Mouse (Mus musculus) kidney, embryonic 14.5 days (tissue): Measurements from ENCODE around the gene Slc31a2. TPM values are rescaled to one million over a fixed set of nuclear protein-coding genes. Genes with fewer than 3 reads are reported as not detected.

Experiments used
- ATAC-seq: fragments of 200-750 bp; cut with Nextera tagmentation; 2 replicates; pipeline ENCODE4 v1.8.0; 2017; ENCODE audit warnings: moderate number of reproducible peaks, mild to moderate bottlenecking, moderate TSS enrichment, moderate library complexity; ENCODE audit not compliant: low FRiP score, low TSS enrichment
- H3K27ac ChIP-seq: fragments of 300-500 bp; sonication (generic); 2 replicates; pipeline ENCODE4 v1.5.1; 2014; ENCODE audit warnings: low read depth, mild to moderate bottlenecking, low read length, moderate library complexity, mixed read lengths
- H3K27me3 ChIP-seq: fragments of 300-500 bp; sonication (generic); 2 replicates; pipeline ENCODE4 v1.6.1; 2014; ENCODE audit warnings: mild to moderate bottlenecking, low read length; ENCODE audit not compliant: control insufficient read depth, insufficient read depth
- H3K36me3 ChIP-seq: fragments of 300-500 bp; sonication (generic); 2 replicates; pipeline ENCODE4 v1.6.1; 2014; ENCODE audit warnings: low read length, mixed read lengths; ENCODE audit not compliant: control insufficient read depth, insufficient read depth
- H3K4me1 ChIP-seq: fragments of 300-500 bp; sonication (generic); 2 replicates; pipeline ENCODE4 v1.6.1; 2014; ENCODE audit warnings: low read length, mixed read lengths; ENCODE audit not compliant: control insufficient read depth, insufficient read depth
- H3K4me2 ChIP-seq: fragments of 300-500 bp; sonication (generic); replicated peaks from 2 replicates; pipeline ENCODE4 v1.6.1; 2014; ENCODE audit warnings: low read depth, mild to moderate bottlenecking, low read length
- H3K4me3 ChIP-seq: fragments of 300-500 bp; sonication (generic); 2 replicates; pipeline ENCODE4 v1.5.1; 2014; ENCODE audit warnings: mild to moderate bottlenecking, low read length
- H3K9ac ChIP-seq: fragments of 300-500 bp; sonication (generic); 2 replicates; pipeline ENCODE4 v1.6.1; 2014; ENCODE audit warnings: low read depth, mild to moderate bottlenecking, low read length, moderate library complexity
- H3K9me3 ChIP-seq: fragments of 300-500 bp; sonication (generic); 2 replicates; pipeline ENCODE4 v1.6.1; 2016; ENCODE audit warnings: low read length; ENCODE audit not compliant: control insufficient read depth
- WGBS: fragments of 180-500 bp; shearing (Covaris S2); extraction: QIAGEN DNeasy Blood & Tissue Kit; methylation state at CpG from one replicate; pipeline ENCODE4 v1.1.7; 2014; 5-methylcytosine and 5-hydroxymethylcytosine counted together
- polyA plus RNA-seq: library from polyadenylated mRNA; unstranded; fragments of >200 nt; fragmentation: Nextera tagmentation; extraction: Ambion mirVana; gene quantifications from 2 replicates; pipeline ENCODE4 v1.2.1, GENCODE M21; 2014

The Slc31a2 gene
- polyA plus RNA-seq, 1 experiment from 2014 or later: 19.9 TPM

- Histone ChIP-seq H3K36me3 (no peaks in the 10 kb centered on the region; the same call in 1 of the 2 replicates), H3K4me1 (peaks cover 6% of the 10 kb centered on the region; the same call in 1 of the 2 replicates), H3K4me2 (peak overlapping the region; percentile 82), H3K27me3 (no peaks in the 10 kb centered on the region), H3K27ac (peak overlapping the region; percentile 20; the same call in 1 of the 2 replicates), H3K9ac (peak overlapping the region; percentile 40; the same call in 1 of the 2 replicates), H3K4me3 (peak overlapping the region; percentile 48), H3K9me3 (no peaks in the 10 kb centered on the region)
- ATAC-seq: peak; percentile 13; the same call in 1 of the 2 replicates
- 4% methylated on average over 12 of the region's 12 CpGs for WGBS
Measured at GRCm38 (mm10) chr4:62286992-62287900, 24.9 kb downstream of the Slc31a2 start.

GRCm38 (mm10) chr4:62289226-62289625, 26.9 kb downstream of the Slc31a2 start:
- 89% methylated on average over 7 of the region's 7 CpGs for WGBS
- peaks cover 23% of the 10 kb centered on the region for H3K4me1 ChIP-seq
- no peak overlapping the region for H3K27ac ChIP-seq
- no peaks in the 10 kb centered on the region; the same call in 1 of the 2 replicates for H3K36me3 ChIP-seq
- no peaks in the 10 kb centered on the region for H3K27me3 ChIP-seq
- no peak overlapping the region for H3K9ac ChIP-seq
- ATAC-seq: no peak
- no peaks in the 10 kb centered on the region for H3K9me3 ChIP-seq
- H3K4me3 ChIP-seq: no peak overlapping the region
- H3K4me2 ChIP-seq: no peak overlapping the region

- Histone ChIP-seq H3K4me3 (no peak overlapping the region), H3K9ac (no peak overlapping the region), H3K27ac (no peak overlapping the region), H3K27me3 (no peaks in the 10 kb centered on the region), H3K4me1 (peaks cover 23% of the 10 kb centered on the region), H3K9me3 (no peaks in the 10 kb centered on the region), H3K4me2 (no peak overlapping the region), H3K36me3 (peaks cover 2% of the 10 kb centered on the region; the same call in 1 of the 2 replicates)
- ATAC-seq: no peak
- 91% methylated on average over 9 of the region's 9 CpGs for WGBS
Measured at GRCm38 (mm10) chr4:62290816-62291505, 28.6 kb downstream of the Slc31a2 start.

- Histone ChIP-seq H3K4me1 (peaks cover 19% of the 10 kb centered on the region), H3K9ac (no peak overlapping the region), H3K4me3 (no peak overlapping the region), H3K36me3 (peaks cover 3% of the 10 kb centered on the region; the same call in 1 of the 2 replicates), H3K4me2 (no peak overlapping the region), H3K27me3 (no peaks in the 10 kb centered on the region), H3K27ac (no peak overlapping the region), H3K9me3 (no peaks in the 10 kb centered on the region)
- 33% methylated on average over 8 of the region's 8 CpGs for whole genome bisulfite sequencing
- peak; percentile 23; the same call in 1 of the 2 replicates for ATAC-seq
Measured at GRCm38 (mm10) chr4:62292461-62293180, 30.3 kb downstream of the Slc31a2 start.

GRCm38 (mm10) chr4:62293219-62293861, 31.0 kb downstream of the Slc31a2 start:
- H3K9me3 ChIP-seq: no peaks in the 10 kb centered on the region
- no peak overlapping the region for H3K9ac ChIP-seq
- 37% methylated on average over 10 of the region's 10 CpGs for WGBS
- ATAC-seq: 0 out of 2 replicates have a peak, but pooled peaks have one; percentile 18
- no peak overlapping the region for H3K4me2 ChIP-seq
- H3K36me3 ChIP-seq: peaks cover 5% of the 10 kb centered on the region; the same call in 1 of the 2 replicates
- H3K4me3 ChIP-seq: no peak overlapping the region
- no peaks in the 10 kb centered on the region for H3K27me3 ChIP-seq
- H3K4me1 ChIP-seq: peaks cover 17% of the 10 kb centered on the region
- H3K27ac ChIP-seq: no peak overlapping the region

- WGBS: 96% methylated on average over 1 of the region's 1 CpGs
- Histone ChIP-seq H3K27ac (no peak overlapping the region), H3K9me3 (no peaks in the 10 kb centered on the region), H3K4me2 (no peak overlapping the region), H3K36me3 (peaks cover 16% of the 10 kb centered on the region; the same call in 1 of the 2 replicates), H3K9ac (no peak overlapping the region), H3K4me3 (no peak overlapping the region), H3K27me3 (no peaks in the 10 kb centered on the region), H3K4me1 (peaks cover 17% of the 10 kb centered on the region)
- ATAC-seq: no peak
Measured at GRCm38 (mm10) chr4:62294741-62295140, 32.4 kb downstream of the Slc31a2 start.

GRCm38 (mm10) chr4:62297280-62298130, 35.1 kb downstream of the Slc31a2 start:
- Histone ChIP-seq H3K4me3 (no peak overlapping the region), H3K4me2 (no peak overlapping the region), H3K9me3 (no peaks in the 10 kb centered on the region), H3K36me3 (peaks cover 33% of the 10 kb centered on the region; the same call in 1 of the 2 replicates), H3K27me3 (no peaks in the 10 kb centered on the region), H3K27ac (no peak overlapping the region), H3K4me1 (peaks cover 14% of the 10 kb centered on the region), H3K9ac (no peak overlapping the region)
- WGBS: 84% methylated on average over 3 of the region's 3 CpGs
- ATAC-seq: no peak
